Mouse (Mus musculus) lung, postnatal 0 days (tissue): ENCODE measurements around the gene Slmap.

ENCODE experiments used
- CTCF ChIP-seq: IDR thresholded peaks from 2 replicates; pipeline ENCODE4 v1.5.1; 2016; ENCODE audit warnings: antibody characterized with exemption, mild to moderate bottlenecking
- EP300 ChIP-seq: IDR thresholded peaks from 2 replicates; pipeline ENCODE4 v1.6.1; 2016; ENCODE audit warnings: antibody characterized with exemption, mild to moderate bottlenecking, control low read depth

GRCm38 (mm10) chr14:26530350-26530749, 4.4 kb downstream of the Slmap start:
- TF ChIP-seq CTCF (no peak), EP300 (no peak)
